Mouse (Mus musculus): Measurements from ENCODE around the gene Ciao1. TPM values are rescaled to one million over a fixed set of nuclear protein-coding genes. Genes with fewer than 3 reads are reported as not detected.
A peak's percentile ranks its signal among the peaks of the same experiment; 100 is the strongest.
"Not testable (repeated sequence)": the region's sequence is repeated elsewhere in the genome, so short reads cannot be mapped to it uniquely, and the experiment has no call there.

Ciao1 gene
- not detected in 2 replicates for polyA plus RNA-seq (2012; ENCODE audit: insufficient read depth, insufficient read length, low replicate concordance, missing spikeins)

DNA sequence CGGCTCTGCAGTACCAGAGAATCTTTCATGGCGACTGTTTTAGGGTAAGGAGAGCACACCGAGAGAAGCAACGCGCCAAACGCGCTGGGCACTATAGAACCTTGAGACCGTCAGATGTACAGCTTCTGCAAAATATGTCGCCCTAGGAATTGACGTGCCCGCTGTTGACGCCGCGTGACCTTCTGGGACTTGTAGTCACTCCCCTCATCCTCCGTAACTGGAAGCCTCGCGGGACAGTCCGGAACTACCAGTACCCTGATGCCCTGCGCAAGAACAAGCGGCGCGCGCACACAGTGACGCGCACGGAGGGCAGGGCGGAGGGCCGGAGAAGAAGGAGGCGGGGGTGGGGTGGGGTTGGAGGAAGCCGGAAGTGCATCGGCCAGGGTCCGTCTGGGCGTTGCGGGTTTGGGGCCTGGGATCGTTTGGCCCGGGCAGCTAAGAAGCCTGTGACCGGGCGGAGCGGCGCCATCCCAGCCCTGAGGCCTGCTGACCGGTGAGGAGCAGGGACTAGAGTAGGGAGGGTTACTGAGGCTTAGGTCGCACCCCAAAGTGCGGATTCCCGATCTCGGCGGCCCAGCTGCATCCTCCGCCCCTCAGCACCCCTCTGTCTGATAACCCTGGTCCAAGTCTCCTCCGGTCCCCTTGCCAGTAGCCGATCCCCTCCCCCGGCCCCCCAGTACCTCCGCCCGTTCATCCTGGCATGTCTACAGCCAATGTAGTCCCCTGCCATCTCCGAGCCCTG, at the start of gene Ciao1, which contains the start of gene Tmem127:
Gene Ciao1 (minus strand): TSS at position 225 of the 742 bp plus-strand sequence.
Gene Tmem127 (plus strand): TSS at position 317 of the 742 bp plus-strand sequence.
- H3K27ac ChIP-seq (ENCODE audit: insufficient read depth, low read depth, low read length) = peak within 1 kb of the TSS; percentile 27; the same call in 1 of the 2 replicates
- peak within 1 kb of the TSS; percentile 85 for H3K4me3 ChIP-seq (ENCODE audit: insufficient read depth, low read depth, low read length)
- peaks cover 17% of the 10 kb centered on the region for H3K4me1 ChIP-seq (ENCODE audit: control insufficient read depth, insufficient read depth, low read length)
- WGBS = under 1% methylated on average over 53 of the region's 53 CpGs
- TF ChIP-seq CTCF (IDR thresholded peaks at IDR 0.05; ENCODE audit: insufficient read depth, low read depth, low read length) (no peak), POLR2A (IDR thresholded peaks at IDR 0.05; ENCODE audit: insufficient read depth, low read depth, low read length) (peak; percentile 42)

DNA sequence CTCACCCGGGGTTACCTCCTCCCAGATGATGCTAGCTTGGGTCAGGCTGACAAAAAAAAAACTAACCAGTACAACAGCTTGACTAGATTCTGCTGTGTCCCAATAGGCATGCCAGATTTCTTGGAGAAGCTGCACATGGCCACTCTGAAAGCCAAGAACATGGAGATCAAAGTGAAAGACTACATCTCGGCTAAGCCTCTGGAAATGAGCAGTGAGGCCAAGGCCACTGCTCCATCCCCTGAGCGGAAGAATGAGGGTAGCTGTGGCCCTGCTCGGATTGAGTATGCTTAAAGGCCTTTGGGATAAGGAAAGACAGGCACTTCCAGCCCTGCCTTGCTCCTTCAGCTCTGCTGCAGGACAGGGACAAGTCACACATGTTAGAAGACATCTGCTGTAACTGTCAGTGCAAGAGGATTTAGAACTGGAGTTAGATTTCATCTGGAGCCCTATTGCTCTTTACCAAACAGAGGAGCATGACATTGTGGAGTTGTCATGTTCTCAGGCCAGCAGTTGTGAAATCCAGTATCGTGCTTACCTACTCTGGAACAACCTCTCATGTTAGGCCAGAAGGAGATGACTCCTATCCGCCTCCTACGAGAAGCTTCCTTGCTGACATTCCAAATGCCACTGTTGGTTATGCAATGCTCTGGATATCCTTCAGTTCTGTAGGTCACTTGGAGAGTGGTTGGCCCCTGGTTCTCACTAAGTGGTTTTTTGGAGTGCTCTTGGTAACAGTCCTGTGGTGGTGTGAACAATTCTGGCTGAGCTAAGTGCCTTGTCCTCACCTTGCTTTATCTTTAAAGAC, 49.6 kb upstream of the Ciao1 start:
- Histone ChIP-seq H3K4me3 (ENCODE audit: insufficient read depth, low read depth, low read length) (no peak overlapping the region), H3K27ac (ENCODE audit: insufficient read depth, low read depth, low read length) (no peak overlapping the region), H3K4me1 (ENCODE audit: control insufficient read depth, insufficient read depth, low read length) (no peaks in the 10 kb centered on the region)
- TF ChIP-seq CTCF (IDR thresholded peaks at IDR 0.05; ENCODE audit: insufficient read depth, low read depth, low read length) (no peak), POLR2A (IDR thresholded peaks at IDR 0.05; ENCODE audit: insufficient read depth, low read depth, low read length) (no peak)
- WGBS = 94% methylated on average over 7 of the region's 7 CpGs

DNA sequence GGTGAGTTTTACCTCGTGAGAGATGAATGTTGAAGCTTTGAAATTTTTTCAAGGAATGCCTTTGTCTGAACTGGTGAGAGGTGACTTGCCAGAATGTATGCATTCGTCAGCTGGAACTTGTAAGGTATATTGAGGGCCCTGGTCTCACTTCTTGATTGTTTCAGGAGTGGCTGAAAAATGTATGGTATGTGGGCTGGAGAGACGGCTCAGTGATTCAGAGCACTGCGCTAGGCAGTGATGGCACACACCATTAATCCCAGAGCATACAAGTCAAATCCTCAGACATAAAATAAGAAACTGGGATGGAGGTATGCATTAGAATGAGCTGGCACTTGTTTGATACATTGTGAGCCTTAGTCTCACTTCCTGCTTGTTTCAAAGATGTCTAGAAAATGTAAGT, 44.6 kb upstream of the Ciao1 start:
- TF ChIP-seq CTCF (IDR thresholded peaks at IDR 0.05; ENCODE audit: insufficient read depth, low read depth, low read length) (no peak), POLR2A (IDR thresholded peaks at IDR 0.05; ENCODE audit: insufficient read depth, low read depth, low read length) (no peak)
- Histone ChIP-seq H3K4me1 (ENCODE audit: control insufficient read depth, insufficient read depth, low read length) (no peaks in the 10 kb centered on the region), H3K27ac (ENCODE audit: insufficient read depth, low read depth, low read length) (no peak overlapping the region), H3K4me3 (ENCODE audit: insufficient read depth, low read depth, low read length) (no peak overlapping the region)
- WGBS = 82% methylated on average over 4 of the region's 4 CpGs

DNA sequence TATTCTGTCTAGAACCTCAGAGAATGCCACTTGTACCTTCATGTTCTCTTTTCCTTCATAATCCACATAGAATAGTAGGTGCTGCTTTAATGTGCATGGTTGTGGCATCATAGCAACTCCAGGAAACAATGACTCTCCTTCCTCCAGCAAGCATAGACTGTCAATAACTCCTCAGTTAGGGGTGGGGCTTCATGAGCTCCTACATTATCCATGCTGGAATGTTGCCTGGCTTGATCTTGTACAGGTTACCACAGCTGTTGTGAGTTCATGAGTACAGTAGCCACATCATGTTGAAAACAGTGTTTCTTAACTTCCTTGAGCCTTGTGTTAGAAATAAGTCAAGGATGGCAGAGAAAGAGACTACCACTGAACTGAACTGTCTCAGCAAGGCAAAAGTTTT, 30.5 kb upstream of the Ciao1 start:
- Histone ChIP-seq H3K4me3 (ENCODE audit: insufficient read depth, low read depth, low read length) (no peak overlapping the region), H3K27ac (ENCODE audit: insufficient read depth, low read depth, low read length) (no peak overlapping the region), H3K4me1 (ENCODE audit: control insufficient read depth, insufficient read depth, low read length) (peaks cover 5% of the 10 kb centered on the region; the same call in 1 of the 2 replicates)
- TF ChIP-seq CTCF (IDR thresholded peaks at IDR 0.05; ENCODE audit: insufficient read depth, low read depth, low read length) = no peak
- TF ChIP-seq POLR2A (IDR thresholded peaks at IDR 0.05; ENCODE audit: insufficient read depth, low read depth, low read length) = no peak

DNA sequence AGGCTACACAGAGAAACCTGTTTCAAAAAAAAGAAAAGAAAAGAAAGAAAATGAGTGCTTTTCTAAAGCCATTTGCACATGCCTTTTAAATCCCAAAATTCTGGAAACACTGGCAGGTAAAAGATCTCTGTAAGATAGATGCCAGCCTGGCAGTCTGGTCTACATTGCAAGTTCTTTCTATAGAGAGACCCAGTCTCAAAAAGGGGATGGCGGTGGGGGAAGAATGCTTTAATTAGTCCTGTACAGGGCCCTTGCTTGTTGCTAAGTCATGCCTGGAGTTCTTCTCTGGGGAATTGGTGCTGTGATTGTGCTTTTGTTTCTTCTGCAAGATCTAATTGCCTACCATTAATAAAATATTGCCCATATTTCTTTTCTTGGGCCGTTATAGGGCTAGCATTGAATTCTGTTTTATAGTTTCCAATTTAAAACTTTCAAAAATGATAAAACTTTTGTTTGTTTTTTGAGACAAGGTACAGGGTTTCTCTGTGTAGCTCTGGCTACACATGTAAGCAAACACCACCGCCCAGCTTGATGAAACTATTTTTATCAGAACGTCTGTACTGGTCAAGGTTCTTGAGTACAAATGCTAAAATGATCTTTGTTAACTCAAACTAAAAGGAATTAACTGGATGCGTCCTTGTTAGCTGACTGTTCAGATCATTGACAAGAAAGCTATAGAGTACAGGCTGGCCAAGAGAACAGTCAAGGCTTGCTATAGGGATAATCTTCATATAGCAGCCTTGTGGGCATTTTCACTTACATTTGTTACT, 28.1 kb upstream of the Ciao1 start:
- Histone ChIP-seq H3K4me3 (ENCODE audit: insufficient read depth, low read depth, low read length) (no peak overlapping the region), H3K4me1 (ENCODE audit: control insufficient read depth, insufficient read depth, low read length) (peaks cover 9% of the 10 kb centered on the region; the same call in 1 of the 2 replicates), H3K27ac (ENCODE audit: insufficient read depth, low read depth, low read length) (no peak overlapping the region)
- whole genome bisulfite sequencing = 56% methylated on average over 5 of the region's 5 CpGs
- TF ChIP-seq POLR2A (IDR thresholded peaks at IDR 0.05; ENCODE audit: insufficient read depth, low read depth, low read length) = no peak
- TF ChIP-seq CTCF (IDR thresholded peaks at IDR 0.05; ENCODE audit: insufficient read depth, low read depth, low read length) = no peak

DNA sequence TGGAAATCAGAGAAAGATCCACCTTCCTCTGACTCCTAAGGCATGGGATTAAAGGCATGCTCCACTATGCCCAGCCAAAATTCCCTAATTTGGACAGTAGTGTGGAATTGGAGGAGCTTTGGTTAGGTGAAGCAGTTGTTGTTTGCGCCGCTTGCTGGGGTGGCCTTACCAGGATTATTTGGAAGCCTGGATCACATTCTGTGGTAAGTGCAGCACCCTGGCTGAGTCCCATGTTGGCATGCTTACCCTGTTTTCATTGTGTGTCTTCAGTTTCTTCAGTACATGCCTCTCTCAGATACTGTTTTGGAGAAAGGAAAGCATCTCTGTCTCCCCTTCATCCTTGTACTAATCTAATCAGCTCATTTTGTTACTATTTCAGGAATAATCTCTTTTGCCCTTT, 27.0 kb upstream of the Ciao1 start:
- Histone ChIP-seq H3K27ac (ENCODE audit: insufficient read depth, low read depth, low read length) (no peak overlapping the region), H3K4me1 (ENCODE audit: control insufficient read depth, insufficient read depth, low read length) (peaks cover 9% of the 10 kb centered on the region; the same call in 1 of the 2 replicates), H3K4me3 (ENCODE audit: insufficient read depth, low read depth, low read length) (no peak overlapping the region)
- no peak for TF ChIP-seq POLR2A (IDR thresholded peaks at IDR 0.05; ENCODE audit: insufficient read depth, low read depth, low read length)
- TF ChIP-seq CTCF (IDR thresholded peaks at IDR 0.05; ENCODE audit: insufficient read depth, low read depth, low read length) = no peak
- WGBS = 44% methylated on average over 2 of the region's 2 CpGs

DNA sequence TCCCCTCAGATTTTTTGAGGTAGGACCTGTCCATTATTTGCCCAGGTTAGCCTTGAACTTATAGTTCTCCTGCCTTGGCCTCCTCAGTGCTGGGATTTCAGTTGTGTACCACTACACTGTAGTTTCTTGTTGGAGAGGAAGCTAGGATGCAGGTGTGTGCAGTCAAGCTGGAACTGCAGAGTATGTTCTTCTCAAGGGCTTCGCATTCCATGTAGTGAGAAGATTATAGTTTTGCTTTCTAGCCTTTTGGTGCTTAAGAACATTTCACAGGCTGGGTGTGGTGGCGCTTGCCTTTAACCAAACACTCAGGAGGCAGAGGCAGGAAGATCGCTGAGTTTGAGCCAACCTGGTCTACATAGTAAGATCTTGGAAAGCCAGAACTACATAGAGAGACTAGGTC, 25.2 kb upstream of the Ciao1 start:
- H3K4me1 ChIP-seq (ENCODE audit: control insufficient read depth, insufficient read depth, low read length) = peaks cover 9% of the 10 kb centered on the region; the same call in 1 of the 2 replicates
- H3K4me3 ChIP-seq (ENCODE audit: insufficient read depth, low read depth, low read length) = no peak overlapping the region
- TF ChIP-seq POLR2A (IDR thresholded peaks at IDR 0.05; ENCODE audit: insufficient read depth, low read depth, low read length) (no peak), CTCF (IDR thresholded peaks at IDR 0.05; ENCODE audit: insufficient read depth, low read depth, low read length) (no peak)
- no peak overlapping the region for H3K27ac ChIP-seq (ENCODE audit: insufficient read depth, low read depth, low read length)
- 98% methylated on average over 3 of the region's 3 CpGs for WGBS

DNA sequence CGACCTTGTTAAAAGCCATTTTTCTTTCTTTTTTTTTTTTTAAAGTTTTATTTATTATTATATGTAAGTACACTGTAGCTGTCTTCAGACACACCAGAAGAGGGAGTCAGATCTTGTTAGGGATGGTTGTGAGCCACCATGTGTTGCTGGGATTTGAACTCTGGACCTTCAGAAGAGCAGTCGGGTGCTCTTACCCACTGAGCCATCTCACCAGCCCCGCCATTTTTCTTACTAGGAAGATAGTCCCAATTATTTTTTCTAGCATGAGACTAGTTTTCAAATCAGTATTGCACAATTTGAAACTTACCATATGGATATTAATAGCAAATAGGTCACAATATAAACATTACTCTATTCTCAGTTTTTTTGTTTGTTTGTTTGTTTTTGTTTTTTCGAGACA, 24.4 kb upstream of the Ciao1 start:
- not testable (repeated sequence) for H3K4me1 ChIP-seq (ENCODE audit: control insufficient read depth, insufficient read depth, low read length); H3K4me3 ChIP-seq (ENCODE audit: insufficient read depth, low read depth, low read length); H3K27ac ChIP-seq (ENCODE audit: insufficient read depth, low read depth, low read length)
- 87% methylated on average over 4 of the region's 4 CpGs for WGBS
